Mouse (Mus musculus): ENCODE measurements at regions not wholly inside any gene's neighbourhood (a gene's known extent, or its start where the extent isn't known, plus 50 kb on each side); places are given as distances from the start of the nearest gene placed in this dataset.

GRCm38 (mm10) chrX:12348117-12348516, 188.0 kb upstream of the Bcor start:
- H3K27me3 ChIP-seq (ENCODE audit: low read depth, poor library complexity, severe bottlenecking) = peaks cover 77% of the 10 kb centered on the region
- H3K9me3 ChIP-seq (replicated peaks) = no peaks in the 10 kb centered on the region
- H3K4me3 ChIP-seq = no peak overlapping the region
- no peaks in the 10 kb centered on the region for H3K4me1 ChIP-seq
- no peak overlapping the region for H3K27ac ChIP-seq
- no peak for DNase-seq (ENCODE audit: low spot score)
- 41% methylated on average over 8 of the region's 8 CpGs for WGBS
- no peaks in the 10 kb centered on the region for H3K36me3 ChIP-seq

GRCm38 (mm10) chrX:12354875-12355274, 194.7 kb upstream of the Bcor start:
- Histone ChIP-seq H3K9me3 (replicated peaks) (no peaks in the 10 kb centered on the region), H3K36me3 (no peaks in the 10 kb centered on the region), H3K27ac (no peak overlapping the region), H3K4me3 (no peak overlapping the region), H3K4me1 (peaks cover 4% of the 10 kb centered on the region; the same call in 1 of the 2 replicates), H3K27me3 (ENCODE audit: low read depth, poor library complexity, severe bottlenecking) (peaks cover 96% of the 10 kb centered on the region)
- DNase-seq (ENCODE audit: low spot score) = no peak
- WGBS = 98% methylated on average over 2 of the region's 2 CpGs

GRCm38 (mm10) chrX:12358026-12358425, 197.9 kb upstream of the Bcor start:
- Histone ChIP-seq H3K27me3 (ENCODE audit: low read depth, poor library complexity, severe bottlenecking) (peaks cover 96% of the 10 kb centered on the region), H3K9me3 (replicated peaks) (no peaks in the 10 kb centered on the region), H3K27ac (no peak overlapping the region), H3K4me3 (no peak overlapping the region), H3K36me3 (no peaks in the 10 kb centered on the region), H3K4me1 (peaks cover 4% of the 10 kb centered on the region; the same call in 1 of the 2 replicates)
- DNase-seq (ENCODE audit: low spot score) = no peak
- 71% methylated on average over 1 of the region's 1 CpGs for WGBS

GRCm38 (mm10) chrX:12365582-12366323, 205.6 kb upstream of the Bcor start:
- no peak for DNase-seq (ENCODE audit: low spot score)
- Histone ChIP-seq H3K9me3 (replicated peaks) (no peaks in the 10 kb centered on the region), H3K27ac (no peak overlapping the region), H3K4me1 (no peaks in the 10 kb centered on the region), H3K36me3 (no peaks in the 10 kb centered on the region), H3K27me3 (ENCODE audit: low read depth, poor library complexity, severe bottlenecking) (peaks cover 93% of the 10 kb centered on the region), H3K4me3 (no peak overlapping the region)
- WGBS = 80% methylated on average over 12 of the region's 12 CpGs

GRCm38 (mm10) chrX:12366801-12367200, 206.6 kb upstream of the Bcor start:
- no peak overlapping the region for H3K27ac ChIP-seq
- 90% methylated on average over 6 of the region's 6 CpGs for WGBS
- H3K4me3 ChIP-seq = no peak overlapping the region
- no peaks in the 10 kb centered on the region for H3K4me1 ChIP-seq
- no peak for DNase-seq (ENCODE audit: low spot score)
- no peaks in the 10 kb centered on the region for H3K36me3 ChIP-seq
- no peaks in the 10 kb centered on the region for H3K9me3 ChIP-seq (replicated peaks)
- peaks cover 93% of the 10 kb centered on the region for H3K27me3 ChIP-seq (ENCODE audit: low read depth, poor library complexity, severe bottlenecking)

- Histone ChIP-seq H3K27ac (no peak overlapping the region), H3K4me1 (no peaks in the 10 kb centered on the region), H3K36me3 (no peaks in the 10 kb centered on the region), H3K4me3 (no peak overlapping the region), H3K27me3 (ENCODE audit: low read depth, poor library complexity, severe bottlenecking) (peaks cover 100% of the 10 kb centered on the region), H3K9me3 (replicated peaks) (no peaks in the 10 kb centered on the region)
- 63% methylated on average over 6 of the region's 6 CpGs for WGBS
- DNase-seq (ENCODE audit: low spot score) = no peak
These were observed 213.5 kb upstream of the Bcor start for GRCm38 (mm10) chrX:12373670-12374069.

GRCm38 (mm10) chrX:12375796-12376195, 211.8 kb upstream of the Atp6ap2 start:
- no peak overlapping the region for H3K4me3 ChIP-seq
- peaks cover 99% of the 10 kb centered on the region for H3K27me3 ChIP-seq (ENCODE audit: low read depth, poor library complexity, severe bottlenecking)
- 85% methylated on average over 1 of the region's 1 CpGs for WGBS
- no peak for DNase-seq (ENCODE audit: low spot score)
- no peak overlapping the region for H3K27ac ChIP-seq
- no peaks in the 10 kb centered on the region for H3K4me1 ChIP-seq
- no peaks in the 10 kb centered on the region for H3K36me3 ChIP-seq
- no peaks in the 10 kb centered on the region for H3K9me3 ChIP-seq (replicated peaks)

- no peak overlapping the region for H3K4me3 ChIP-seq
- DNase-seq (ENCODE audit: low spot score) = no peak
- H3K27me3 ChIP-seq (ENCODE audit: low read depth, poor library complexity, severe bottlenecking) = peaks cover 99% of the 10 kb centered on the region
- H3K9me3 ChIP-seq (replicated peaks) = no peaks in the 10 kb centered on the region
- H3K36me3 ChIP-seq = no peaks in the 10 kb centered on the region
- WGBS = 81% methylated on average over 6 of the region's 6 CpGs
- H3K27ac ChIP-seq = no peak overlapping the region
- no peaks in the 10 kb centered on the region for H3K4me1 ChIP-seq
These were observed 211.2 kb upstream of the Atp6ap2 start for GRCm38 (mm10) chrX:12376238-12376980.

- Histone ChIP-seq H3K4me3 (no peak overlapping the region), H3K27me3 (ENCODE audit: low read depth, poor library complexity, severe bottlenecking) (peaks cover 99% of the 10 kb centered on the region), H3K4me1 (no peaks in the 10 kb centered on the region), H3K9me3 (replicated peaks) (no peaks in the 10 kb centered on the region), H3K36me3 (no peaks in the 10 kb centered on the region), H3K27ac (no peak overlapping the region)
- no peak for DNase-seq (ENCODE audit: low spot score)
- 85% methylated on average over 7 of the region's 7 CpGs for WGBS
These were observed 210.2 kb upstream of the Atp6ap2 start for GRCm38 (mm10) chrX:12377441-12377840.

- H3K36me3 ChIP-seq = no peaks in the 10 kb centered on the region
- WGBS = 92% methylated on average over 7 of the region's 7 CpGs
- H3K4me3 ChIP-seq = no peak overlapping the region
- no peaks in the 10 kb centered on the region for H3K9me3 ChIP-seq (replicated peaks)
- H3K27me3 ChIP-seq (ENCODE audit: low read depth, poor library complexity, severe bottlenecking) = peaks cover 45% of the 10 kb centered on the region
- no peak for DNase-seq (ENCODE audit: low spot score)
- H3K27ac ChIP-seq = no peak overlapping the region
- H3K4me1 ChIP-seq = no peaks in the 10 kb centered on the region
These were observed 195.3 kb upstream of the Atp6ap2 start for GRCm38 (mm10) chrX:12392145-12392825.

GRCm38 (mm10) chrX:12409319-12409718, 178.3 kb upstream of the Atp6ap2 start:
- WGBS = 70% methylated on average over 3 of the region's 3 CpGs
- no peaks in the 10 kb centered on the region for H3K9me3 ChIP-seq (replicated peaks)
- no peaks in the 10 kb centered on the region for H3K4me1 ChIP-seq
- H3K36me3 ChIP-seq = no peaks in the 10 kb centered on the region
- no peak overlapping the region for H3K27ac ChIP-seq
- no peak for DNase-seq (ENCODE audit: low spot score)
- no peak overlapping the region for H3K4me3 ChIP-seq
- peaks cover 40% of the 10 kb centered on the region for H3K27me3 ChIP-seq (ENCODE audit: low read depth, poor library complexity, severe bottlenecking)

GRCm38 (mm10) chrX:12425566-12425965, 162.0 kb upstream of the Atp6ap2 start:
- Histone ChIP-seq H3K4me1 (no peaks in the 10 kb centered on the region), H3K27ac (no peak overlapping the region), H3K4me3 (no peak overlapping the region), H3K27me3 (ENCODE audit: low read depth, poor library complexity, severe bottlenecking) (peaks cover 73% of the 10 kb centered on the region), H3K36me3 (no peaks in the 10 kb centered on the region), H3K9me3 (replicated peaks) (no peaks in the 10 kb centered on the region)
- WGBS = 79% methylated on average over 6 of the region's 6 CpGs
- no peak for DNase-seq (ENCODE audit: low spot score)

- Histone ChIP-seq H3K4me1 (no peaks in the 10 kb centered on the region), H3K9me3 (replicated peaks) (no peaks in the 10 kb centered on the region), H3K4me3 (no peak overlapping the region), H3K27me3 (ENCODE audit: low read depth, poor library complexity, severe bottlenecking) (peaks cover 62% of the 10 kb centered on the region), H3K27ac (no peak overlapping the region), H3K36me3 (no peaks in the 10 kb centered on the region)
- 75% methylated on average over 4 of the region's 4 CpGs for WGBS
- DNase-seq (ENCODE audit: low spot score) = no peak
These were observed 160.9 kb upstream of the Atp6ap2 start for GRCm38 (mm10) chrX:12426664-12427063.

All from limb, embryonic 10.5 days (tissue).